Mouse (Mus musculus) neural tube, embryonic 13.5 days (tissue): Measurements from ENCODE around the gene Pm20d2. TPM values are rescaled to one million over a fixed set of nuclear protein-coding genes. Genes with fewer than 3 reads are reported as not detected.

ENCODE experiments used
- ATAC-seq: fragments of 200-750 bp; cut with Nextera tagmentation; 2 replicates; pipeline ENCODE4 v1.8.0; 2017; ENCODE audit warnings: low read depth, mild to moderate bottlenecking, moderate TSS enrichment, moderate library complexity
- H3K27ac ChIP-seq: fragments of 300-500 bp; sonication (generic); replicated peaks from 2 replicates; pipeline ENCODE4 v1.5.1; 2015; ENCODE audit warnings: moderate library complexity, mild to moderate bottlenecking, inconsistent platforms
- H3K27me3 ChIP-seq: fragments of 300-500 bp; sonication (generic); 2 replicates; pipeline ENCODE4 v1.6.1; 2015; ENCODE audit warnings: mild to moderate bottlenecking, inconsistent platforms
- H3K36me3 ChIP-seq: fragments of 300-500 bp; sonication (generic); 2 replicates; pipeline ENCODE4 v1.6.1; 2015; ENCODE audit warnings: mild to moderate bottlenecking, inconsistent platforms
- H3K4me1 ChIP-seq: fragments of 300-500 bp; sonication (generic); replicated peaks from 2 replicates; pipeline ENCODE4 v1.6.1; 2015; ENCODE audit warnings: inconsistent platforms
- H3K4me2 ChIP-seq: fragments of 300-500 bp; sonication (generic); 2 replicates; pipeline ENCODE4 v1.6.1; 2015; ENCODE audit warnings: inconsistent platforms, mild to moderate bottlenecking, moderate library complexity
- H3K4me3 ChIP-seq: fragments of 300-500 bp; sonication (generic); 2 replicates; pipeline ENCODE4 v1.5.1; 2015; ENCODE audit warnings: mild to moderate bottlenecking, inconsistent platforms
- H3K9ac ChIP-seq: fragments of 300-500 bp; sonication (generic); 2 replicates; pipeline ENCODE4 v1.6.1; 2015; ENCODE audit warnings: moderate library complexity, mild to moderate bottlenecking, inconsistent platforms
- H3K9me3 ChIP-seq: fragments of 300-500 bp; sonication (generic); 2 replicates; pipeline ENCODE4 v1.6.1; 2016; ENCODE audit warnings: inconsistent platforms
- WGBS: fragments of 180-500 bp; shearing (Covaris S2); methylation state at CpG from one replicate; pipeline ENCODE4 v1.1.7; 2015; 5-methylcytosine and 5-hydroxymethylcytosine counted together
- polyA plus RNA-seq: library from polyadenylated mRNA; unstranded; fragments of >200 nt; fragmentation: Nextera tagmentation; extraction: Ambion mirVana; gene quantifications from 2 replicates; pipeline ENCODE4 v1.2.1, GENCODE M21; 2015

Pm20d2 gene
- polyA plus RNA-seq, 1 experiment from 2014 or later, result 1.4 TPM

DNA sequence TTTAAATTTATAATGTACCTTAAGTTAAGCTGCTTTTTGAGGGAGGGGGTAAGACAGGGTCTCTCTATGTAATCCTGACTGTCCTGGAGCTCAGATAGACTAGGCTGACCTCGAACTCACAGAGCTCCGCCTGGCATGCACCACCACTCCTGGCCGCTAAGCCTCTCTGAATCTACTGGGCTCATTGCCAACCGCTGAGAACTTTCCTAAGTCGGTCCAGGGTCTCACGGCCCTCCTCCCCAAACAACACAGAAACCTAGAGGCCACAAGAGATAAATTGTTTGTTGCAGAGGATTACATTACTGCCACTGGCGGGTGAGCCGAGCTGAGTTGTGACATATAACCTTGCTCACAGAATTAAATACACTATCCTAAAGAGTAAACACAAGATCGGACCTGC lies 1.4 kb downstream of the Pm20d2 start:
- H3K36me3 ChIP-seq, result 0 out of 2 replicates have a peak, but pooled peaks cover 14% of the 10 kb centered on the region
- 0 out of 2 replicates have a peak, but pooled peaks cover 3% of the 10 kb centered on the region for H3K9me3 ChIP-seq
- peak overlapping the region; percentile 69 for H3K4me3 ChIP-seq
- H3K4me1 ChIP-seq, result peaks cover 10% of the 10 kb centered on the region
- no peak overlapping the region for H3K27ac ChIP-seq
- ATAC-seq, result no peak
- peak overlapping the region; percentile 82 for H3K4me2 ChIP-seq
- 21% methylated on average over 9 of the region's 9 CpGs for WGBS
- H3K9ac ChIP-seq, result peak overlapping the region; percentile 81; the same call in 1 of the 2 replicates
- H3K27me3 ChIP-seq, result peaks cover 18% of the 10 kb centered on the region

DNA sequence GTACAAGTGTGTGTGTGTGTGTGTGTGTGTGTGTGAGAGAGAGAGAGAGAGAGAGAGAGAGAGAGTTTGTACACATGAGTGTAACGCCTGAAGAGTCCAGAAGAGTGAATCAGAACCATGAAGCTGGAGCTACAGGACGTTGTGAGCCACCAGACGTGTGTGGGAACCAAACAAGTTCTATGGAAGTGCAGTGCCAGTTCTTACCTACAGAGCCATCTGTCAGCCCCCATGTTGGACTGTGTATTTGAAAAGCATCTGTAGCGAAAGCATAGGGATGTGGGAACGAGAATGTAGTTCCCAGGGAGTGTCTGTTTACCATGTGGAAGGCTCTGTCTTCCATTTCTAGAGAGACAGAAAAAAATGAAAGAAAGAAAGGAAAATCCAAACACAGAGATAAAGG lies 6.1 kb downstream of the Pm20d2 start:
- no peak for ATAC-seq
- Histone ChIP-seq H3K4me3 (no peak overlapping the region), H3K27me3 (peaks cover 12% of the 10 kb centered on the region), H3K4me1 (peaks cover 10% of the 10 kb centered on the region), H3K27ac (no peak overlapping the region), H3K36me3 (0 out of 2 replicates have a peak, but pooled peaks cover 25% of the 10 kb centered on the region), H3K9me3 (no peaks in the 10 kb centered on the region), H3K4me2 (no peak overlapping the region), H3K9ac (no peak overlapping the region)
- 87% methylated on average over 5 of the region's 5 CpGs for WGBS

DNA sequence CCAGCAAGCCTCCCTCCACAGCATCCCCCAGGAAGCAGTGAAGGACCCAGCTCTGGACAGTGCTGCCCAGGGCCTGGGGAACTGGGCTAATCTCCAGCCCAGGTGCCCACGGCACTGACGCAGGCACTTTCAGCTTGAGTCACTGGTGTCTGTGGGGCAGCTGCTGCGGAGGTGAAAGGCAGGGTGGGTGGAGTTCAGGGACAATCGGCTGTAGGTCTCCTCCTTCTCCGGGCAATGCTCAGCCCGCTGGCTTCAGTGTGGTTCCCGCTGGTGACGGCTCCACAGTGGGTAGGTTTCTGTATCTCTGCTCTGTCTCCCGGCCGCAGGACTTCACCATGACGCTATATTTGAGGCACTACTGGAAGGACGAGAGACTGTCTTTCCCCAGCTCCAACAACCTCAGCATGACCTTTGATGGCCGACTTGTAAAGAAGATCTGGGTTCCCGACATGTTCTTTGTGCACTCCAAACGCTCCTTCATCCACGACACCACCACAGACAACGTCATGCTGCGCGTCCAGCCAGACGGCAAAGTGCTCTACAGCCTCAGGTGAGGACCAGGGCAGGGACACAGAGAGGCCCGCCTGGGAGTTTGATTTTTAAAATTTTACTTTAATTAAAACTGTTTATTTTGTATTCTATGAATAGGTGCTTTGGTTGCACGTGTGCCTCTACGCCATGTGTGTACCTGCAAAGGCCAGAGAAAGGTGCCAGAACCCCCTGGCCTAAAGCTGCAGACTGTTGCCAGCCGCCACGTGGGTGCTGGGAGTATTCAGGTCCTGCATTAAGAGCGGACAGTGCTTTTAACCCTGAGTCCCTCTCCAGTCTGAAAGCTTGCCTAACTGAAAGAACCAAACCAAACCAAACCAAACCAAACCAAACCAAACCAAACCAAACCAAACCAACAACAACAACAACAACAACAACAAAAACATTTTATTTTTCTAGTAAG lies 37.2 kb downstream of the Pm20d2 start:
- Histone ChIP-seq H3K4me3 (no peak overlapping the region), H3K4me1 (no peaks in the 10 kb centered on the region), H3K4me2 (no peak overlapping the region), H3K27me3 (no peaks in the 10 kb centered on the region), H3K27ac (no peak overlapping the region), H3K9me3 (no peaks in the 10 kb centered on the region), H3K36me3 (no peaks in the 10 kb centered on the region), H3K9ac (no peak overlapping the region)
- WGBS, result 85% methylated on average over 26 of the region's 26 CpGs
- no peak for ATAC-seq

DNA sequence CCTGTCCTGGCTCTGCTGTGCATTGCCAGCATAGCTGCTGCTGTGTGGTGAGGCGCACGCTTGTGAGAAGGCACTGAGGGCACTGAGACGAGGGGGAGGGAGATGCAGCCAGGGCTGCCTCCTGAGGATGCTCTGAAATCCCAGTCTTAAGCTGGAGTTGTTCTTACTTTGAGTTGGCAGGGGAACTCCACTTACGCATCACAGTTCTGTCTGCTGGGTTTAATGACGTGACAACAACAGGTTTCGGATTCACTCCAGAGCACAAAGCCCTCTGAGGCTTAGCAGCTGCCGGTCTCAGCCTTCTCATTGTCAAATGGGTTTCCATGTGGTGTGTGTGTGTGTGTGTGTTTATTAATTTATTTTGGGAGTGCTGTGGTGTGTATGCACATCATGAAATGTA lies 40.4 kb downstream of the Pm20d2 start:
- Histone ChIP-seq H3K4me1 (peaks cover 5% of the 10 kb centered on the region; the same call in 1 of the 2 replicates), H3K4me2 (no peak overlapping the region), H3K27me3 (no peaks in the 10 kb centered on the region; the same call in 1 of the 2 replicates), H3K9me3 (no peaks in the 10 kb centered on the region), H3K36me3 (no peaks in the 10 kb centered on the region), H3K9ac (no peak overlapping the region), H3K27ac (no peak overlapping the region), H3K4me3 (no peak overlapping the region)
- no peak for ATAC-seq
- 66% methylated on average over 7 of the region's 7 CpGs for WGBS

DNA sequence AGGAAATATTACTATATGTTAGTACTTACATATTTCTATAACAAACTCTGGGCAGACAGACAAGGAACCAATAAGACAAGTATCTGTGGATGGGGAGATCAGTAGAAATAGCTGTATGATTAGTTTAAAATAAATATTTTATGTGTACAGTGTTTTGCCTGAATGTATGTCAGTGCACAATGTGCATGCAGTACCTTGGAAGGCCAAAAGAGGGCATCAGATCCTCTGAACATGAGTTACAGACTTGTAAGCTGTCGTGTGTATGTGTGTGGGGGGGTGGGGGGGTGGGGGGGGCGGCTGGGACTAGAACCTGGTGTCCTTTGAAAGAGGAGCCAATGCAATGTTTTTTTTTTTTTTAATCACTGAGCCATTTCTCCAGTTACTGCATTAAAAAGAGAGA lies 41.7 kb downstream of the Pm20d2 start:
- no peak overlapping the region for H3K4me3 ChIP-seq
- no peaks in the 10 kb centered on the region for H3K9me3 ChIP-seq
- no peak overlapping the region for H3K4me2 ChIP-seq
- 6% methylated on average over 2 of the region's 2 CpGs for WGBS
- ATAC-seq, result no peak
- no peak overlapping the region for H3K27ac ChIP-seq
- H3K27me3 ChIP-seq, result no peaks in the 10 kb centered on the region; the same call in 1 of the 2 replicates
- H3K36me3 ChIP-seq, result no peaks in the 10 kb centered on the region
- no peak overlapping the region for H3K9ac ChIP-seq
- H3K4me1 ChIP-seq, result peaks cover 5% of the 10 kb centered on the region; the same call in 1 of the 2 replicates

DNA sequence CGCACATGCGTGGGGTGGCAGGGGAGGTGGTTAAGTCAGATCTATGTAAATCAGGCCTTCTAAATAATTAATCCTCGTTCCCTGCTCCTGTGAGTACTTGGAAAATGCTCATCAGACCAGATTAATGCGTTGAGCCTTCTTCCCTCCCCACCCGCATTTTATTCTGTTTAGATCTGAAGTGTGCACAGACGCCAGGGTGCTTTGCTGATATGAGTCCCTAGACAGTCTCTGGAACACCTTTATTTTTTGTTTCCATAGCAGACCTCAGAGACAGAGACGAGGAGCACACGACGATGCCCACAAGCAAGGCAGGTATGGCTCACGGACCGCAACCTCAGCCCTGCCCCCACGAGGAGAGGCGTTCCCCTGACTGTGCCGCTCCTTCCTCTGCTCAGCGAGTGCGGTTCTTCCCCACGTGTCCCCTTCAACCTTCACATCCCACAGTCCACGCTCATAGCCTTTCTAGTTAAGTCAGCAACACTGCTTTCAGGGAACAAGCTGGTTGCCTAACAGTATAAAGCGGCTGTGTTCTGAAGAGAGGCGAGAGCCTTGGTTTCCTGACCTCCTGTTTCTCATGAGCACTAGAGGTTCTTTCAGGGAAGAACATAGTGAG lies 42.8 kb downstream of the Pm20d2 start:
- H3K4me3 ChIP-seq, result 0 out of 2 replicates have a peak overlapping the region, but pooled peaks have one; percentile 11
- no peak overlapping the region for H3K27ac ChIP-seq
- H3K4me2 ChIP-seq, result peak overlapping the region; percentile 37
- H3K4me1 ChIP-seq, result peaks cover 5% of the 10 kb centered on the region; the same call in 1 of the 2 replicates
- H3K36me3 ChIP-seq, result no peaks in the 10 kb centered on the region
- no peaks in the 10 kb centered on the region for H3K9me3 ChIP-seq
- peak; percentile 63; the same call in 1 of the 2 replicates for ATAC-seq
- 47% methylated on average over 20 of the region's 20 CpGs for WGBS
- peak overlapping the region; percentile 53; the same call in 1 of the 2 replicates for H3K9ac ChIP-seq
- H3K27me3 ChIP-seq, result no peaks in the 10 kb centered on the region; the same call in 1 of the 2 replicates

DNA sequence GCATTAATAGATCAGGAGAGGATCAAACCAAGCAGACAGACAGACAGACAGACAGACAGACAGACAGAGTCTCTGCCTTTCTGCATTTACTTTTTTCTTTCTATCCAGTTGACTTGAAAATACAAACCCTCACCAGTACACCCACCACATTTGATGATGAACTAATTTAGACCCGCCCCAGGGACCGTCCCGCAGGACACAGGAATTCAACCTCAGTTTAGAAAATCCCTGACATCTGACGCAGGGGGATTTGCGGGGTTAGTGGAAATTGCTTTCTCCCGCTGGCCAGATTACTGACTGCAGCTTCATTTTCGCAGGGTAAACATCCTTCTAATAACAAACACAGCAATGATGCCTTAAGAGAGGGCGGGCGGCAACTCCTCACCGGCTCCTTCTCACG lies 57.3 kb downstream of the Pm20d2 start, which contains the start of gene Gabrr1:
Gabrr1 (plus strand) TSS at position 301 of the 400 bp plus-strand sequence.
- Histone ChIP-seq H3K9me3 (no peaks in the 10 kb centered on the region), H3K9ac (no peak within 1 kb of the TSS), H3K27ac (no peak within 1 kb of the TSS), H3K4me1 (no peaks in the 10 kb centered on the region), H3K27me3 (no peaks in the 10 kb centered on the region), H3K4me3 (no peak within 1 kb of the TSS), H3K36me3 (no peaks in the 10 kb centered on the region), H3K4me2 (no peak within 1 kb of the TSS)
- 86% methylated on average over 11 of the region's 11 CpGs for WGBS
- ATAC-seq, result no peak

DNA sequence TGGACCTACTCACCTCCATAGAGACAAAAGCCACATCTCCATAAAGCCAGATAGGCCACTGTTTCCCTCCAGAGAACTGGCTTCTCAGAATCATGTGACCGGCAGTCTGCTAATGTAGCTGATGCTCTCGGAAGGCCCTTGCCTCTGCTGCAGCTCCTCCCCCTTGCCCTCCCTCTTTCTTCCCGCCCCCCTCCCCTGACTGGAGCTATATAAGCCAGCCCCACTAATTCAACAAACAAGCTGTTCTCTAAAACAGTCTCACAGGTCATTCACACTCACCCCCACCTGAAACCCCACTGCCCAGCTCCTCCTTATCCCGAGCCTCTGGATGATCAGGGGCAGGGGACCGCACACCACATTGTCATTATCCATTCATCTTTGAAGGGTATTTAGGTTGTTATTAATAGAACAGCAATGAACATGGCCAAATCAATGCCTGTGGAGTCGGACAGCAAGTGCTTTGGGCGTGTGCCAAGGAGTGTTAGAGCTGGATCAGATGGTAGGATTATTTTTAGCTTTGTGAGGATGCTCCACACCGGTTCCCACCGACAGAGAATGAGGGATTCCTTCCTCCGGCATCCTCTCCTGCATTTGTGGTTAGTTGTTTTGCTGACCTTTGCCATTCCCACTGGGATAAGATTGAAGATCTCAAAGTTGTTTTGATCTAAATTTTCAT lies 64.0 kb downstream of the Pm20d2 start:
- H3K9ac ChIP-seq, result no peak overlapping the region
- H3K27ac ChIP-seq, result no peak overlapping the region
- H3K27me3 ChIP-seq, result no peaks in the 10 kb centered on the region
- H3K9me3 ChIP-seq, result peaks cover 4% of the 10 kb centered on the region; the same call in 1 of the 2 replicates
- no peak overlapping the region for H3K4me3 ChIP-seq
- WGBS, result 69% methylated on average over 10 of the region's 10 CpGs
- H3K4me1 ChIP-seq, result no peaks in the 10 kb centered on the region
- no peak overlapping the region for H3K4me2 ChIP-seq
- no peak for ATAC-seq
- H3K36me3 ChIP-seq, result no peaks in the 10 kb centered on the region

DNA sequence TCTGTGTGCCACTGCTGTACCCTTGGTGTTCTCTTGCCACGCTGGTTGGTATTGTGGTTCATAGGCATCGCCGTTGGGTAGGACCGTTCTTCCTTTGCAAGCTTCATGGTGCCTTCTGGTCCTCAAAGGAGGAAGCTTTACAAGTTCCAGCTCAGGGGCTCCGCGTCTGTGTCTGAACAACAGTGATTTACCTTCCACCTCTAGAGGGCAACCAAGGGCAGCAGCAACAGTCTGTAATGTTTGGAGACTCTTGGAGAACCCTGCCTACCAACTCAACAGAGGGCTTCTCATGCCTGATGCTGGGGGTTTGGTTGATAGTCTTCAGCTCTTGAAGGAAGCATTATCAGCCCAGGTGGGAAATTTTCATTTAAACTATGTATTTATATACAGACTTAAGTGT lies 65.0 kb downstream of the Pm20d2 start:
- peaks cover 4% of the 10 kb centered on the region; the same call in 1 of the 2 replicates for H3K9me3 ChIP-seq
- H3K4me1 ChIP-seq, result no peaks in the 10 kb centered on the region
- no peak overlapping the region for H3K4me3 ChIP-seq
- H3K4me2 ChIP-seq, result no peak overlapping the region
- H3K27me3 ChIP-seq, result no peaks in the 10 kb centered on the region
- no peak overlapping the region for H3K9ac ChIP-seq
- no peak for ATAC-seq
- H3K36me3 ChIP-seq, result no peaks in the 10 kb centered on the region
- no peak overlapping the region for H3K27ac ChIP-seq
- 80% methylated on average over 6 of the region's 6 CpGs for WGBS
